Mouse (Mus musculus) CD4-positive, CD25-positive, alpha-beta regulatory T cell, adult 4 months (primary cell): ENCODE measurements around the gene Ube2c. TPM values are rescaled to one million over a fixed set of nuclear protein-coding genes. Genes with fewer than 3 reads are reported as not detected.

ENCODE experiments used
- ATAC-seq: one replicate; pipeline ENCODE4 v1.8.0; 2017
- polyA plus RNA-seq, 2 experiments: library from polyadenylated mRNA; unstranded; fragments of 100-300 nt; shearing (Covaris generic); gene quantifications; one replicate each; pipeline ENCODE4 v1.2.1; 2017

Ube2c gene
- polyA plus RNA-seq: 10 to 100 TPM in 1 of 2 experiments, 1 to 10 TPM in 1; 7.7 to 11.4 TPM

- peak; percentile 100 for ATAC-seq
Measured at GRCm38 (mm10) chr2:164769258-164770037, at the start of gene Ube2c. TSS of gene Ube2c (plus strand) at chr2:164769898.

GRCm38 (mm10) chr2:164723276-164723675, 46.4 kb upstream of the Ube2c start:
- ATAC-seq: no peak

GRCm38 (mm10) chr2:164725895-164726619, 43.6 kb upstream of the Ube2c start:
- ATAC-seq: no peak

GRCm38 (mm10) chr2:164731719-164732118, 38.0 kb upstream of the Ube2c start:
- ATAC-seq: no peak

- ATAC-seq: no peak
Measured at GRCm38 (mm10) chr2:164733259-164733658, 36.4 kb upstream of the Ube2c start.

GRCm38 (mm10) chr2:164734839-164735238, 34.9 kb upstream of the Ube2c start:
- no peak for ATAC-seq

GRCm38 (mm10) chr2:164735446-164735845, 34.3 kb upstream of the Ube2c start:
- ATAC-seq: no peak

DNA sequence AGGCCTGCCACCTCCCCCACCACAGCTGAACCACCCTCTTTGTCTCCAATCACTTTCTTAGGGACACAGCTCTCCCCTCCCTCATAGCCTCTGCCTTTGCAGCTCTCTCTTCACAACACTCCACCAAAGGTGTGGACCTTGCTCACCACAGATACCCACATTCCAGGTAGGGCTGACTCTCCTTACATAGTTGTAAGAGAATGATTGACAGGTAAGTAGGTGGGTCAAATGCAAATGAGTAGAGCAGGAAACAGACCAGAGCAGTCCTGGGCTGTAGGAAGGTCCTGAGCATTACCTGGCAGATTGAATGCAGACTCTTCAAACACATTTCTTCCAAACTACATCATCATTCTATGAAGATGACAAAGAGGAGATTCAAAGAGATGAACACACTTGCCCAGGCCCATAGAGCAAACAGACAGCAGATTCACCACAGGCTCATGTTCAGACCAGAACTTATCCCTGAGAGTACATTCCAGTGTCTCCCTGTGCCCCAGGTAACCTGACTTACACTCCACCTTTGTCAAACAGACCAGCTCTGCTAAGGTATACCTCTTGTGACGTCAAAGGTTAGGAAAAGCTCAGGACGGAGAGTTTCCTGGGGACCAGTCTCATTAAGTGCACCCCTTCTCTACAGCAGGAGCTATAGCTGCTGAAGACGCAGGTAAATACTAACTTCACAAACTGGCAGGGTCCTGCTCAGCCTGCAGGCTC, 32.2 kb upstream of the Ube2c start:
- ATAC-seq: no peak

DNA sequence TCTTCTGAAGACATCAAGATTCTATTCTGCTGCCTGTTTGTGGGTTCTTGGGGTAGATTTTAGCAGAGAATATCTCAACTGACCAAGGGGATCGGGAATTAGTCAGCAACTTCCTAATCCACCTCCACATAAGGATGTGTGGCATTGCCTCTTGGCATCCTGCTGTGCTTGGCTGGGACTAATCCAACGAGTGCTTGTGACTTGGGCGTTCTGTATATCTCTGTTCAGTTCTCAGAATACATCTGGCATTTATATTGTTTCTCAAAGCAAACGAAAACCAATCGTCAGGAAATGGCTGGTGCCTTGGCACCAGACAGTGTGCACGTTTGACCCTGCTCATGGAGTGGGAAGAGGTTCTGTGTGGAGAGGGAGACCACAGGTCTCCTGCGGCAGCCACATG, 29.8 kb upstream of the Ube2c start:
- no peak for ATAC-seq

GRCm38 (mm10) chr2:164744987-164745386, 24.7 kb upstream of the Ube2c start:
- ATAC-seq: no peak

GRCm38 (mm10) chr2:164745843-164746479, 23.7 kb upstream of the Ube2c start, which contains the start of the genes Wfdc3 and Dnttip1:
TSS of gene Wfdc3 (minus strand) at chr2:164745931.
TSS of gene Dnttip1 (plus strand) at chr2:164745983.
- peak; percentile 98 for ATAC-seq

DNA sequence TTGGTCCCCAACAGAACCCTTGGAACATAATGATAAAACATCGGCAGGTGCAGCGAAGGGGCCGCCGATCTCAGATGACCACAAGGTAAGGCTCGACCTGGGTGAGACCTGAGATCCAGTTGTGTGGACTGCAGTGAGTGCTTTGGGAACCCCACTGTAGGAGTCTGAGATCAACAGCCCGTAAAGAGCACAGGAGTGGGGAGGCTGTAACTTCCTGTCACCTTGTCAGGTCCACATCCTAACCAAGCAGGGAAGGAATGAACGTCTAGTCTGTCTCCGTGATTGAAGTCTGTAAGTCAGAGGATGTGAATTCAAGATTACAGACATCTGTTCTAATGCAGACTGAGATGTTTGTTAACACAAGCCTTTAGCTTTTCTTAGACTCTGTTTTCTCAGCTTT, 23.0 kb upstream of the Ube2c start:
- ATAC-seq: peak; percentile 58

GRCm38 (mm10) chr2:164748191-164748590, 21.5 kb upstream of the Ube2c start:
- ATAC-seq: no peak

DNA sequence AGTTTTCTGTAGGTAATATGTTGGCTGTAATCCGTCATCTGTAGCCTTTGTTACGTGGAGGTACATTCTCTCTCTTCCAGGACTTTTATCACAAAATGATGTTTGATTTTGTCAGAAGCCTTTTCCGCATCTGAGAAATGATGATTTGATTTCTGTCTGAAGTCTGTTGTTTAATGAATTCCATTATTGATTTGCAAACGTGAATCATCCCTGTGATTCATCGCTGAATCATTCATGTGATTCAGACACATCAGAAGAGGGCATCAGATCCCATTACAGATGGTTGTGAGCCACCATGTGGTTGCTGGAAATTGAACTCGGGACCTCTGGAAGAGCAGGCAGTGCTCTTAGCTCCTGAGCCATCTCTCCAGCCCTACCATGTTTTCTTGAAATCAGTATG, 20.7 kb upstream of the Ube2c start:
- ATAC-seq: no peak

DNA sequence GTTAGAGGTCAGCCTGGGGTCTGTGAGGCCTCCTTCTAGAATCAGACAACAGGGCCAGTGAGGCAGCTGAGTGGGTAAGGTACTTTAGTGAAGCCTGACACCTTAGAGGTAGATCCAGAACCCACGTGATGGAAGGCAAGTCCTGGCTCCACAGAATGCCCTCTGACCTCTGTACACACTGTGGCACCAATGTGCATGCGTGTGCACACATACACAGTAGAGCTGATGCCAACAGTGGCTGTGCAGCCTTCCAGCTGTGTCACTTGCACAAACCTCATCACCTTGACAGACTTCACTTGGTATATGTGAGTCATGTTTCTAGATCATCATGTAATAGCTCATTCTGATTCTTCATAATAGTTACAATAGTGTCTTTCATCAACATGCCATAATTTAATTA, 17.2 kb upstream of the Ube2c start:
- no peak for ATAC-seq

GRCm38 (mm10) chr2:164754105-164754504, 15.6 kb upstream of the Ube2c start:
- ATAC-seq: no peak

DNA sequence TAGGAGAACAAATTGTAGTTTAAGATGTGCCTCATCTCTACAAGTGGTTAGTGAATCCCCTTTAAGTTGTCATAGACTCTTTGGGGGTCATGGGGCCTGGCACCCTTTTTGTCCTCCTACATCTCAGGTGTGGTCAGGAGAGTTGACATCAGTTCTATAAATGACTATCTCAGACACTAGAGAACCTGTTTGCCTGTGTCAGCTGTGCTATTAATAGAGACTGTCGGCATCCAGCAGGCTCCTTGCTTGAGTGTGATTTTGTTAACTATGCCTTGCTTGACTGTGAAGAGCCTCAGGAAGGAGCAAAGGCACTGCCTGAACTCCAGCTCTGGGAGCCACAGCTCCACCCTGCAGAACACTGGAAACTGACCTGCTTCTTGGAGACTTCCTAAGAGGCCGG, 14.9 kb upstream of the Ube2c start:
- ATAC-seq: no peak

DNA sequence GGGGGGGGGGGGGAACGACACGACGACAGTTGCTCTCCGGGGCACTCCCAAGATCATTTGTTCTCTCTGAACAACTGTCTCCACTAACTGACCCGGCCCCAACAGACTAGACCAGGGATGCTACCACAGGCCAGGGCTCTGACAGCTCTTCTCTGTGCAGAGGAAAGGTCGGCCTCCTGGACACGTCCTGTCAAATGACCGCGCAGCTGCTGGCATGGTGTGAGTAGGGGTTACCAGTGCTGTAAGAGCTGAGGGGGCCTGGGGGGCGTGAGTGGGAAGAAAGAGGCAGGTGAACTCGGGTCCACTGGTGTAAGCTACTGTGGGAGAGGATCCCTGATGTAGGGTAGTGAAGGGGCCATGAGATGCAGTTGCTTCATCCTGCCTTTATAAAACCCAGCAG, 11.9 kb upstream of the Ube2c start:
- no peak for ATAC-seq

DNA sequence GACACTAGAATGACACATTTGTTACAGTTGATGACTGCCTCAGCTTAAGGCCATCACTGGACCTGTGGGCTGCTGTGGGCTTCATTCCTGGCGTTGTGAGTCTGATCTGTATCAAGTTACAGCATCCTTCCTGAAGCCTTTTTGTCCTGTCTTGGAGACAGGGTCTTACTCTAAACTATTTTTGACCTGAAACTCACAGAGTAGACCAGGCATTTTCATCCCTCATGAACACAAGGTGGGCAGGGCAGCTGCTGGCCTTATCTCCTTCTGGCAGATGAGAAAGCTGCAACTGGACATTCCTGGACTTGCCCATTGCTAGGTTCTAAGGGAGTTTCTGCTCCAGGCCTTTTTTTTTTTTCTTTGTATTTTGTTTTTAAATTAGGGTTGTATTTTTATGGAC, 11.0 kb upstream of the Ube2c start:
- ATAC-seq: no peak

GRCm38 (mm10) chr2:164760059-164760833, 9.5 kb upstream of the Ube2c start:
- no peak for ATAC-seq

DNA sequence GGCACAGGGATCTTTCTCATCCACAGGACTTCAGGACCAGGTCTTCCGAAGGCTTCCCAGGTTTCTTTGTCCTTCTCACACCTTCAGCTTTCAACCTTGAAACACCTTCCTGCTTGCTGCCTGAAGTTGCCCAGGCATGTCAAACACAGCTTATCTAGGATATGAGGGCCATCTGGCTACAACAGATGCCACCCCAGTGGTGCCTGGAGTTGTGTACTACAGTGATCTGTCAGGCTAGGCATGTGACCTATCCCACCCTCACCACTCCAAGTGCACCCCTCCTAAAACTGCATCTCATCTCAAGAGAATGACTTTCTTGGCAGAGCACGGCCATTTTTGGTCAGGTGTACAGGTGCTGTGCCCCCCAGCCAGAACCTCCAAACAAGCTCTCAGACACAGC, 8.2 kb upstream of the Ube2c start:
- ATAC-seq: no peak

DNA sequence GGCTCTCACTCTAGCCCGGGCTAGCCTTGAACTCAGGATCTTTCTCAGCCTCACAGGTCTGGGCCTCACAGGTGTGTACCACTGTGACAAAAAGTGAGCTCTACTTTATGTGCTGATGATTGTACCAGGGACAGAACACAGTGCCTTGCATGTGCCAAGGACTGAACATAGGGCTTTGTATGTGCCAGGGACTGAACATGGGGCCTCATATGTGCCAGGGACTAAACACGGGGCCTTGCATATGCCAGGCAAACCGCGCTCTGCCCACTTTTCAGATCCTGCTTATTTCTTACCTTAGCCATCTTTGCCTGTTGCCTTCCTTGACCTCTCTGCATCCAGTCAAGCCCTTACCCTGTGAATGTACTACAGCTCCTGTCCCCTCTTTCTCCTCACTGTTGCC, 7.7 kb upstream of the Ube2c start:
- ATAC-seq: no peak
